Mouse (Mus musculus): ENCODE measurements at regions not wholly inside any gene's neighbourhood (a gene's known extent, or its start where the extent isn't known, plus 50 kb on each side); places are given as distances from the start of the nearest gene placed in this dataset.

GRCm38 (mm10) chr2:117910781-117911180, 200.9 kb upstream of the Thbs1 start:
- no peak for DNase-seq (ENCODE audit: low read depth, low spot score)

- DNase-seq (ENCODE audit: low read depth, low spot score): no peak
Observed at GRCm38 (mm10) chr2:117912722-117913121, 199.0 kb upstream of the Thbs1 start.

- DNase-seq (ENCODE audit: low read depth, low spot score): no peak
Observed at GRCm38 (mm10) chr2:117913846-117914245, 197.8 kb upstream of the Thbs1 start.

DNA sequence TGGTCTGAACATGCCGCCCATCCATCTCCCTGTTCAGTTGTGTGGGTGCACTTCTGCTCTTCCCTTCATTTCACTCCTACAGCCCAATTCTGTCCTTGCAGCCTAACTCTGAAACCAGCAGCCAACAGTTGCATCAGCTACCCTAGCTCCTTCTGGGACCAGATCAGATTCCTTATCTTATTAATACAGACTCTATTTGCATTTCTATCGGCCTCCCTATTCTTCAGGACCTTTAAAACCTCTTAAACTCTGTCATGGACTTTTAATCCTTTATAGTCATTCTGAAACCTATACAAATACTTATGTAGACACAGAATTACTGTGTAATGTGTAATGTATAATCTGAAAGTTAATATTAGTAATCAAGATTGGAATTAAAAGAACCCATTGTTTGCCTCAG, 195.9 kb upstream of the Thbs1 start:
- DNase-seq (ENCODE audit: low read depth, low spot score): no peak

DNA sequence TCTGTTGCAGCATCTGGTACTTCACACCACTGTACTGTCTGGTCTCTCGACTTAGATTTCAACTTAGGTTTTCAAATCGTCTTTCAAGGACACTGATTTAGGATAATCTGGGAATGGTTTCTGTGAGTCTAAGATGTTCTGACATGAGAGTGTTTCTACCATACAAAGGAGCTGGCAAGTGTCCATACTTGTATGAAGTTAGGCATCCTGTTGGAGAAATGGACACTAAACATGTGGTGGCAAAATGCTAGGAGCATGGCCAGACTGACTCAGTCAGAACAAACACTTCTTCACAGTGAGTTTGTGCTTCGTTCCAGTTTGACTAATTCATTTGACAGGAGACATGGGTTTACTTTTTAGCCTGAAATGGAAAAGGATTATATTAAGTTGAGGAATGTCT, 194.5 kb upstream of the Thbs1 start:
- DNase-seq (ENCODE audit: low read depth, low spot score): no peak

DNA sequence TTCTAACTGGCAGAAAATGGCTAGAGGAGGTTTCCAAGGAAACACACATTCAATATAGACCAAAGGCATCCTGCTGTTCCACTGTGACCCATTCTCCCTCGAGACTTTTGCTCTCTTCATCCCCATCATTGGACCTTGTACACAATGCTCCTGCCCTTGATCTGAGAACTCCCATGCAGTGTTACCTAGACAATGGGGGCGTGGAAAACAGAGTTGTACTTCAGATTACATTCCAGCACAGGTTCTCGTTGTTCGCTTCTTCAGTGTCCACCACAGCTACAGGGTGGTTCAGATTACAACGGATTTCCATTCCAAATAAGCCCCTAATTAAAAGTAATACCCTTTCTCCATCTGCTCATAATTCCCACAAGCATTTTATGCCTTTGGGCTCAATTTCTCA, 186.8 kb upstream of the Thbs1 start:
- DNase-seq (ENCODE audit: low read depth, low spot score): no peak

DNA sequence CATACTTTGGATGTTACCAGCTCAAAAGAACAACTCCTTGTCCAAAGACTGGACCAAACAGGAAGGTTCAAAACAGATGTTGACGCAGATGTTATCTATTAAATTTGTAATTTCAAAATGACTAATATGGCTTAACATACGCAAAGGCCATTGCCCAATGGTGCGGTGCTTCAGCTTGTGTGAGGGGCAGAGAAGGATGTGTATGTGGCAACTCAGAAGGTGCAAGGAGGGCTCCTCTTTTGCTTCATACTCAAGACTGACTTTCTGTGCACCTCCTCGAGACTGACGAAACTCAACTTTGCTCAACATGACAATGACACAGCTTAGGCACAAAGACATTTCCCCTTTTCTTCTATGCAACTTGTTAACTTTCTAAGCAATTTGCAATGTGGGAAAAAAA, 186.3 kb upstream of the Thbs1 start:
- no peak for DNase-seq (ENCODE audit: low read depth, low spot score)

- DNase-seq (ENCODE audit: low read depth, low spot score): no peak
Observed at GRCm38 (mm10) chr2:117928062-117928461, 183.6 kb upstream of the Thbs1 start.

DNA sequence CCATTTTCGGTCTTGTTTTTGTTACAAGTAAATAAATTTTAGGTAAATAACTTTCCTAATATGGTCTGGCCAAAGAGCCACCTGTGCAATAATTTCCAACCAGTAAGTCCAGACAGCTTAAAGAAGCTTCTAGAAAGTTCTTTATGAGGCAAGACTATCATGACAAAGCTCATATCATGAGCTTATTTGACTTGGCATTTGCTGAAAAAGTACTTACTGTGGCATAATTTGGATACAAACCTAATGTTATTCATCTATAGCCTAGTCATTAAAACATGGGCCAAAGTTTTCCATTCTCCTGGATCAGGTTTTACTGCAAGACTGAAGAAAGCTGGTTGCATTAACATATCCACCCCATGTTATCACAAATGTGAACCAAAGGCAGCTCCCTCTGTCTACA, 182.1 kb upstream of the Thbs1 start:
- no peak for DNase-seq (ENCODE audit: low read depth, low spot score)

DNA sequence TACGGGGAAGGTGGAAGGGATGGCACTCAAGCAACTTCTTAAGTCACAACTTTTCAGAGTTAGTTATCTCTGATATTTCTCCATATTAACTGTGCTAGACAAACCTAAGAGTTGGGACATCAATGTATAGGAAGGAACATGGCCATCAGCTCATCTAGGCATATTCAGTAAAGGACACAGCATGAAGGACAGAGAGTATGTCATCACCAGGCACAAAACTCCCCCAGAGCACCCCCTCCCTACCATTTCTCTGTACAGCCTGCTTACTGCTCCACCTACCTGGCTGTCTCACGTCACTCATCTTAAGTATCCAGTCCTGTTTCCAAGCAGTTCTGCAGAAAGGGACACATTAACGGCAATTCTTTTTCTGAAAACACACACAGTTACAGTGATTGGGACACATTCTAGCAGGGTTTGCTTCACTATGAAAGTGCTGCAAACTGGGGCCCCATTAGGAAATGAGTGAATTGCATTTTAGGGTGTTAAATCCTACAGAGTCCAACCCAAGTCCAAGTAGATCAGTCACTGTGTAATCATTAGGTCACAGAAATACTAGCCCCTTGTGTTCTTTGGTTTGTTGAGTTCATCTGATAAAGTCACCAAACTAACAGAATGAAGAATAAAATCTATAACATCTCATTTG, 180.7 kb upstream of the Thbs1 start:
- no peak for DNase-seq (ENCODE audit: low read depth, low spot score)

GRCm38 (mm10) chr2:117936590-117936989, 175.1 kb upstream of the Thbs1 start:
- no peak for DNase-seq (ENCODE audit: low read depth, low spot score)

GRCm38 (mm10) chr2:117938283-117939049, 173.2 kb upstream of the Thbs1 start:
- DNase-seq (ENCODE audit: low read depth, low spot score): no peak

DNA sequence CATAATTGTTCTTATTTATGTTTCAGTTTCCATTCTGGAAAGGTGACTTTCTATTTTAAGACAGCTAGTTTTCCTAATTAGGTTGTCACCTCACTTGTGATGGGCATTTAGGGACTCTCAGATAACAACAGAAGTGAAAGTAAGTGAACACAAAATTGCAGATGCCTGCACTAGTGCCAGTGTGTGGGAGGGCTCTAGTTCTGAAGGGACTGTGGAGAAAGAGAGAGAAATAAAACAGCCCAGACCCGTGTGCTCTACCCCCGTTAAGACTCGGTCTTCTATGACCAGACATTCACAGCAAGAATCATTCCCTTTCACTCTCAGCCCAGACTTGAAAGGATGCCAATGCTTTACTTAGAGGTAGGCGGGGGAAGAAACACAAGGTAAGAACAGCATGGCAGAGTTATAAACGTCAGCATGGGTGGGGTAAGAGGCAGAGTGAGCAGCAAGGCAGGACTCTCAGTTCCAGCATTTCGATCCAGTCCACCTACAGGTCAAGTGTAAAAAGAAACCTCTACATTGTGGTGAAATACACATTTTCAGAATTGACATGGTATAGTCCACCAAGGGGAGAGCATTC, 170.1 kb upstream of the Thbs1 start:
- DNase-seq (ENCODE audit: low read depth, low spot score): no peak

DNA sequence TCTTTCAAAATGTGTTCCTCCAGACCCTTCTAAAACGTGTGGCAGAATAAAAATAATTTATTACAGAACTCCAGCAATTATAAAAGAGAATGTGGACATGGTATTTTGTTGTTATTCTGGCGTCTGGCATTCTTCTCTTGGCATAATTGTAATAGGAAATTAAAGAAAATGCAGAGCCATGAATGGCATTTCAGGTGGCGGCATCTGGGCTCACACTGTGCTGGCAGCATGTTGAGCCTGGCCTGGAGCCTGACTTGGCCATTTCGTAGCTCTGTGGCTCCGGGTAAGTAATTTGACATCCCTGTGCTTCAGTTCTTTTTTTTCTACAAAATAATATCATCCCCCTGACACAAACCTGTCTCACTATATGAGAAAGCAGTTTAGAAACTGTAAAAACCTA, 168.0 kb upstream of the Thbs1 start:
- DNase-seq (ENCODE audit: low read depth, low spot score): no peak

DNA sequence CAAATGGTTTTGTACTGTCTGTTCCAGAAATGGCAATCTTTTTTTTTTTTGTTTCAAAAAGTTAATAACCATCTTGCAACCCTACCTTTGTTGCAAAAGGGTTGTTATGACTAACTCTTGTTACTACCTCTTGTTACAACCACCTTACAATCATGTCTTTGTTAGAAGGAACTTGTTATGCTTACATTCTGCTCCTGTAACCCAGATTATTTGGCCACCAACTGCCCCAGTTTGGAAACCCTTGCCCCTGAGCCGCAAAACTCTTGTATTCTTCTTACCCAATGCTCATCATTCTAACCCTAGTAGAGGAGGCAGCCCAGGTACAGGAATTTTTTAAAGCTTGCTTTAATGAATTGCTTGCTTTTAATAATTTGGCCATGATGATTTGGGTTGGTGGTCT, 167.4 kb upstream of the Thbs1 start:
- DNase-seq (ENCODE audit: low read depth, low spot score): no peak

DNA sequence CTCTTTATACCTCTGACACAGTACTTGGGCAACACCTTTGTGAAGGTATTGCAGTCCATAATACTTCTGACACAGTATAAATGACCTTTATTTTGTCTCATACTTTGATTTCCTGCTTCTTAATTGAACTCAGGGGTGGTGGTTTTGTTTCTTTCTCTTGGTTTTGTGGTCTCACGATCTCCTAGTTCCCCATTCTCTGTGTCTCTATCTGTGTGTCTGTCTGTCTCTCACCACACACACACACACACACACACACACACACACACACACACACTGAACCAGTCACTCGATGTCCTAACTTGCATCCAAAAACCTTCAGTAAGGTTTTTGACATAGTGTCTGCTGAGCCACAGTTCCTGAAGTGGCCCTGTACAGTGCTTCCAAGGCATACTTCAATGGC, 166.7 kb upstream of the Thbs1 start:
- no peak for DNase-seq (ENCODE audit: low read depth, low spot score)

- DNase-seq (ENCODE audit: low read depth, low spot score): no peak
Observed at GRCm38 (mm10) chr2:117950431-117951336, 161.0 kb upstream of the Thbs1 start.

DNA sequence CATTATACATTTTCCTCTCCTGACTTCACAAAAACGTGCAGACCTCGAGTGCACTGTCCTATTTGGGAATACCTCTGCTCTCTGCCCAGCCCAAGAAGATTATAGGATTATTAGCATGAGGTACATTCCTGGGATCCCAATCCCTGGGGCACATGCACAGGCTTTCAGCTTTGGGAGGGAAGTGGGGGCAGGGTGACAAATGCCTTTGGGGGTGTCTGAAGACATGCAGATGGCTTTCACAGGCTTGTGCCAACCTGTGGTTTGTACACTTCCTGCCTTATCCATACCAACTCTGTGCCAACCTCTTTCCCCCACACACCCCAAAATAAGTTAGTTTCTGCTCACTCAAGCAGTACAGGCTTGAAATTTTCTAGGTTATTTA, 160.3 kb upstream of the Thbs1 start:
- no peak for DNase-seq (ENCODE audit: low read depth, low spot score)

DNA sequence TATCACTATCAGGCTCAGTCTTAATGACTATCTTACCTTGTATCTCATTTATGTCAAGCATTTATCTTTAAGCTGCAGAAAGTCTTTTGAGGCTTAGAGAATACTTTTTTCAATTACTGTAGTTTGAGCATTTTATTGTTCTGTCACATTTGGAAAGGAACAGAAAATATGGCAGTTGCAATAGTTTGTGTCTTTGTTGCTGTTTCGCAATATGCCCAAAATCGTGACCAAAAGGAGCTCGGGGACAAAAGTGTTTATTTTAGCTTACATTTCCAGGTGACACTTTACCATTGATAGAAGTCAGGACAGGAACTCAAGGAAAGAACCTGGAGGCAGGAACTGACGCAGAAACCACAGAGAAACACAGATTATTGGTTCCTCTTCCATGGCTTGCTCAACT, 152.9 kb upstream of the Thbs1 start:
- DNase-seq (ENCODE audit: low read depth, low spot score): no peak

DNA sequence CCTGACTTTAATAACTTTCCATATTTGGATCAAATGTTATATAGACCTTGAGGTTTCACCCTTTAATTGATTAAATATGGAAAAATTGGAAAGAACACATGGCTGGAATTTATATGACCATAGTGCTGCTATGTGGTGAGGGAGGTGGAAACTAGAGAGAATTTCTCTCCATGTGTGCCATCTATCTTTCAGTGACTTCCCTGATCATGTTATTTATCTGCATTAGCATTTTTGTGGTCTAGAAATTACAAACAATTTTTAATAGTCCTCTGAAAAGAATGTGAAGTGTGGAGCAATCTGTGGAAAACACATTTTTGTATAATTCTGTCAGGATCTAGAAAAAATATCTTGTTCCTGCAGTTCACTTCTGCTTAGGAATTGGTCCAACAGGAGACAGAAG, 152.2 kb upstream of the Thbs1 start:
- no peak for DNase-seq (ENCODE audit: low read depth, low spot score)

- no peak for DNase-seq (ENCODE audit: low read depth, low spot score)
Observed at GRCm38 (mm10) chr2:117962531-117962930, 149.1 kb upstream of the Thbs1 start.

DNA sequence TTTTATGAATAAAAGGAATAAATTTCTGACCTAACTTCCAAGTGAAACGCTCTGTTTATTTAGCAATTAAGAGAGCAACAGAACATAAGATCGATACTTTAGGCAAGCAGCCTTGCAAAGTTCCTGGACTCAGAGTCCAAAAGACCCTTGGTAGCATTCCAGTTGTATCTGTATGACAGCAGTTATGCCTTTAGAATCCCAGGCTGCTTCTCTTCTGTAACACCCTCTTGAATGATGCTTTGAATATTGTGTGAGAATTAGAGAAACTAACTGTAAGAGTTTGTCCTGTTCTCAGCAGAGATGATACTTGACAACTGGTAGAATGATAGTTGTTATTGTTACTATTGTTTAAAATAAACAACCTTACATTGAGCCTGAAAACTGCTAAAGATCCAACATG, 148.2 kb upstream of the Thbs1 start:
- DNase-seq (ENCODE audit: low read depth, low spot score): no peak

All from skeletal muscle tissue, adult 2 months (tissue).